Mouse (Mus musculus): ENCODE data around the gene Arid1b.

- TF ChIP-seq CTCF (IDR thresholded peaks at IDR 0.05; ENCODE audit: borderline replicate concordance, control insufficient read depth, extremely low read depth, insufficient read depth, low read length, poor library complexity), result no peak
- no peak for TF ChIP-seq POLR2A (IDR thresholded peaks at IDR 0.05; ENCODE audit: control insufficient read depth, extremely low read depth, insufficient read depth, low read length, poor library complexity)
Measured at GRCm38 (mm10) chr17:5205163-5205581, 211.0 kb downstream of the Arid1b start.
